In genomic region chr17:28384298-28384697, GRCm38 (mm10) we compare ENCODE assay signal across 11 mouse cellular contexts. TPM values are rescaled to one million over a fixed set of nuclear protein-coding genes. Genes with fewer than 3 reads are reported as not detected.
A peak's percentile ranks its signal among the peaks of the same experiment; 100 is the strongest.
DNase-seq lines count a peak whose midpoint lies in the region; ATAC-seq and TF ChIP-seq lines count a peak whose summit lies in the region.
"Had no signal": no experiment of that assay in that cellular context is flagged by ENCODE, and none has a peak within 500 bp of the region (broad histone marks: within the 10 kb centered on the region; RNA-seq: fewer than 3 reads in every experiment).

No protein-coding gene starts in this region.

- ATAC-seq in forebrain, postnatal 0 days = no peak

- H3K9ac ChIP-seq in forebrain, postnatal 0 days = no peak overlapping the region
- H3K9ac ChIP-seq: embryonic facial prominence, embryonic 12.5 days; limb, embryonic 13.5 days had no signal

- H3K4me1 ChIP-seq in forebrain, postnatal 0 days (ENCODE audit: insufficient read depth) = no peaks in the 10 kb centered on the region
- peaks cover 22% of the 10 kb centered on the region for H3K4me1 ChIP-seq in forebrain, embryonic 10.5 days

- H3K9me3 ChIP-seq in forebrain, postnatal 0 days (ENCODE audit: low read length) = no peaks in the 10 kb centered on the region
- H3K9me3 ChIP-seq in forebrain, embryonic 10.5 days = no peaks in the 10 kb centered on the region
- H3K9me3 ChIP-seq: embryonic facial prominence, embryonic 12.5 days; limb, embryonic 13.5 days had no signal

- H3K4me3 ChIP-seq in forebrain, postnatal 0 days (ENCODE audit: low read depth, low read length) = no peak overlapping the region
- H3K4me3 ChIP-seq in forebrain, embryonic 10.5 days = no peak overlapping the region
- H3K4me3 ChIP-seq: embryonic facial prominence, embryonic 12.5 days; limb, embryonic 13.5 days had no signal

- H3K36me3 ChIP-seq in forebrain, postnatal 0 days (ENCODE audit: insufficient read depth) = no peaks in the 10 kb centered on the region
- no peaks in the 10 kb centered on the region for H3K36me3 ChIP-seq in forebrain, embryonic 10.5 days (replicated peaks)
- H3K36me3 ChIP-seq: embryonic facial prominence, embryonic 12.5 days; limb, embryonic 13.5 days had no signal

- no peak overlapping the region for H3K27ac ChIP-seq in forebrain, postnatal 0 days (ENCODE audit: low read depth, low read length)
- H3K27ac ChIP-seq in forebrain, embryonic 10.5 days = no peak overlapping the region
- H3K27ac ChIP-seq: embryonic facial prominence, embryonic 12.5 days; limb, embryonic 13.5 days had no signal

- 68% methylated on average over 4 of the region's 4 CpGs for WGBS in forebrain, postnatal 0 days
- WGBS in forebrain, embryonic 10.5 days = 64% methylated on average over 4 of the region's 4 CpGs

- TF ChIP-seq CTCF in forebrain, postnatal 0 days (IDR thresholded peaks at IDR 0.05; ENCODE audit: low read depth) = peak; percentile 48; the same call in 1 of the 2 replicates

- no peak overlapping the region for H3K4me2 ChIP-seq in forebrain, postnatal 0 days (ENCODE audit: low read depth)
- H3K4me2 ChIP-seq: embryonic facial prominence, embryonic 12.5 days; limb, embryonic 13.5 days had no signal

- no peaks in the 10 kb centered on the region for H3K27me3 ChIP-seq in forebrain, postnatal 0 days (ENCODE audit: insufficient read depth, low read length)
- H3K27me3 ChIP-seq in forebrain, embryonic 10.5 days (ENCODE audit: poor library complexity, severe bottlenecking) = peaks cover 41% of the 10 kb centered on the region

- DNase-seq in forebrain, postnatal 0 days = no peak
- DNase-seq in forebrain, embryonic 10.5 days (ENCODE audit: extremely low spot score, low spot score) = no peak
- peak; percentile 54 for DNase-seq in lung, postnatal 14 days
- DNase-seq in lung, postnatal 25 days (ENCODE audit: low spot score) = no peak
- peak; percentile 29 for DNase-seq in adipocyte (ENCODE audit: low spot score)
- DNase-seq in thymus, postnatal 25 days = peak; percentile 48
- no peak for DNase-seq in layer of hippocampus, adult 8-10 months (ENCODE audit: low spot score in 2 of 2)
- no peak for DNase-seq in T-cell, adult 2 months (ENCODE audit: low spot score)
- DNase-seq: gastrocnemius, postnatal 10 days had no signal

RNA-seq across cellular contexts. Expression of gene Tulp1, which starts 19.3 kb away (rescaled TPM):
- total RNA-seq in forebrain, postnatal 0 days (2014; rRNA removed) = 1.2 and 1.8 TPM in 2 replicates
- 0.86 and 1.5 TPM in 2 replicates for polyA plus RNA-seq in forebrain, postnatal 0 days (2015; fragmentation: Nextera tagmentation; extraction: Ambion mirVana)
- 3.5 and 3.8 TPM in 2 replicates for polyA plus RNA-seq in forebrain, embryonic 10.5 days (2016; fragmentation: Nextera tagmentation; extraction: Ambion mirVana)
- total RNA-seq in layer of hippocampus, adult 8-10 months (2022) = 1 to 10 TPM in 1 of 4 experiments, not detected in 3; 1.2 TPM

RNA-seq across cellular contexts. Expression of gene Tead3, which starts 33.7 kb away (rescaled TPM):
- 4.5 and 4.8 TPM in 2 replicates for total RNA-seq in forebrain, postnatal 0 days (2014; rRNA removed)
- 1.1 and 1.4 TPM in 2 replicates for polyA plus RNA-seq in forebrain, postnatal 0 days (2015; fragmentation: Nextera tagmentation; extraction: Ambion mirVana)
- 5.2 and 5.5 TPM in 2 replicates for polyA plus RNA-seq in forebrain, embryonic 10.5 days (2016; fragmentation: Nextera tagmentation; extraction: Ambion mirVana)
- total RNA-seq in layer of hippocampus, adult 8-10 months (2022) = 1 to 10 TPM; 2.6 to 6.5 (median 4.6) TPM

RNA-seq across cellular contexts. Expression of gene Rpl10a, which starts 56.0 kb away (rescaled TPM):
- 1,161 and 1,582 TPM in 2 replicates for total RNA-seq in forebrain, postnatal 0 days (2014; rRNA removed)
- polyA plus RNA-seq in forebrain, postnatal 0 days (2015; fragmentation: Nextera tagmentation; extraction: Ambion mirVana) = 366 and 462 TPM in 2 replicates
- 511 and 540 TPM in 2 replicates for polyA plus RNA-seq in forebrain, embryonic 10.5 days (2016; fragmentation: Nextera tagmentation; extraction: Ambion mirVana)
- total RNA-seq in layer of hippocampus, adult 8-10 months (2022) = 100 to 1,000 TPM; 309 to 406 (median 361) TPM

Comparison
In these comparisons a context has a peak if more than half of its experiments do, and no peak if none do; other contexts are left out.
1. DNase-seq: peak in lung, postnatal 14 days (single experiment), adipocyte (single experiment) and thymus, postnatal 25 days (single experiment); none in forebrain, postnatal 0 days (single experiment), forebrain, embryonic 10.5 days (single experiment), lung, postnatal 25 days (single experiment), layer of hippocampus, adult 8-10 months (0 of 2) and T-cell, adult 2 months (single experiment).